Mouse (Mus musculus): ENCODE results near the gene Arhgef39.

- TF ChIP-seq CTCF (IDR thresholded peaks at IDR 0.05; ENCODE audit: extremely low read depth, insufficient read length, insufficient replicate concordance, low read depth, low read length) = no peak
- TF ChIP-seq POLR2A (IDR thresholded peaks at IDR 0.05; ENCODE audit: low read depth, low read length) = no peak
These were observed 47.7 kb upstream of the Arhgef39 start for GRCm38 (mm10) chr4:43547160-43547559.
